Mouse (Mus musculus): ENCODE data around the gene Clic4. TPM values are rescaled to one million over a fixed set of nuclear protein-coding genes. Genes with fewer than 3 reads are reported as not detected.

Clic4 gene
- total RNA-seq, 2 experiments from 2014 or later, result 253 to 258 TPM

DNA sequence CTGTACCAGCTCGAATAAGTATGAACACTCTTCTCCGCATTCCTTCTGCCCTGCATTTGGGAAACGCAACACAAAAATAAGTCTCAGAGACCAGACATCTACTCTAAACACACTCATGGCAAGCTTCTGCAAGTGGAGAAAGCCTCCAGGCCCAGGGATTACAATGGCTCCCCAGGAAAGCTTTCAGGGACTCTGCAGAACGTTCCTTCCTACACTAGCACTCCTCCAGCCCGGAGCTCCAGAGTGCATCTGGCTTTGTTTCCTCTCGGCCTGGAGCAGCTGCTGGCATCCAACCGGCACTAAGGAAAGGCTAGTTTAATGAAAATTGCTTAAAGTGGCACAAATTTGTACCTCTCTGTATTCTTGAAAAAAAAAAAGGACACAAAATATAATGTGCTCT is 14.1 kb downstream of the Clic4 start:
- peak in 1 of 2 experiments; percentile 64 for DNase-seq

DNA sequence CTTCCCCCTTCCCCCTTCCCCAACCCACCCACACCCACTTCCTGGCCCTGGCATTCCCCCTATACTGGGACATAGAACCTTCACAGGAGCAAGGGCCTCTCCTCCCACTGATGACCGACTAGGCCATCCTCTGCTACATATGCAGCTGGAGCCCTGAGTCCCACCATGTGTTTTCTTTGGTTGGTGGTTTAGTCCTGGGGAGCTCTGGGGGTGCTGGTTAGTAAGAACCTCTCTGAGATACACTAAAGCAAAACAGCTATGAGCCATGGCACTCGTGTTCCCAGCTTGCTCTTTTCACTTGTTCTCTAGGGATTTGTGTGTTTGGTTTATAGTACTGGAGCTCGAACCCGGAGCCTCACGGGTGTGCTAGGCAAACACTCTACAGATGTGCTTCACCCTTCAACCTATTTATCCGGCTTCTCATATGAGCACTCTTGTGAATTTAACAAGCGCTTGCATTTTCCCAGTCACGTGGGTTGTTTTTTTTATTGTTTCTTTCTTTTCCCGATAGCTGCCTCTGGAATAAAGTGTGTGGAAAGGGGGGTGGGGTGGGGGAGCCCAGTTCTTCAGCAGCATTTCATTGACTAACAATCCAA is 14.6 kb downstream of the Clic4 start:
- no peak for DNase-seq

DNA sequence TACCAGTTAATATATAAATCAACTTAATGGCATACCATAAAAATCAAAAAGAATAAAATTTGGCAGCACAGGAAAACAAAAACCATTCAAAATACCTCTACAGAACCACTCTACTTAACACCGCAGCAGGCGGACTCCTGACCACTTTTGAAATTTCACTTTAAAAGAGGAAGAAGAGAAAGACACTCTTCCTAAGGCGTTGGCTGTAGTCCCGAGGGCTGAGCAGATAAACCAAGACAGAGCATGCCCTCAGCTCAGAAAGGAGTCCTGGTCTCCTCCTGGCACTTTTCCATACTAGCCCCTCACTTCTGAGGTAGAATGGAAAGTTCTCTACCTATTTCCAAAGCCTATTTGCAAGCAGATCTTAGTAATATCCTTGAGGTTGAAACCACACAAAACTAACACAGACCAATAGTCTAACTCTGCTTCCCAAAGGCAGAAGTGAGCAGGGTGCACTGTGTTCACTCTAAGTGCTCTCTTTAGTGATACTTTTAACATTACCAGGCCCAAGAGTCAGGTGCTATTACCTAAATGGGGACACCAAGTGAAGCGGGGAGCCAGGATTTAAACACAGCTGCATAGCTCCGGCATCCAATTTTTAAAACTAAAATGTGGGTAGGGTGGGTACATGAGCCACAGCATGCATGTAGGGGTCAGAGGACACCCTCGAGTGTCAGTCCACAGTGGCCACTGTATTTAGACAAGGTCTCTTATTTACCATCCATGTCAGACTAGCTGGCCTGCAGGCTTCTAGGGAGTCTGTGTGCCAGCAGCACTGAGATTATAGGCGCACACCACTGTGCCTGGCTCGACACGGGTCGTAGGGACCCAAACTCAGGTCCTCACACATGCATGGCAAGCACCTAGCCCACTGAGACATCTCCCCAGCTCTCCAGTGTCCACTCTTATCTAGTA is 15.8 kb downstream of the Clic4 start:
- no peak for DNase-seq

DNA sequence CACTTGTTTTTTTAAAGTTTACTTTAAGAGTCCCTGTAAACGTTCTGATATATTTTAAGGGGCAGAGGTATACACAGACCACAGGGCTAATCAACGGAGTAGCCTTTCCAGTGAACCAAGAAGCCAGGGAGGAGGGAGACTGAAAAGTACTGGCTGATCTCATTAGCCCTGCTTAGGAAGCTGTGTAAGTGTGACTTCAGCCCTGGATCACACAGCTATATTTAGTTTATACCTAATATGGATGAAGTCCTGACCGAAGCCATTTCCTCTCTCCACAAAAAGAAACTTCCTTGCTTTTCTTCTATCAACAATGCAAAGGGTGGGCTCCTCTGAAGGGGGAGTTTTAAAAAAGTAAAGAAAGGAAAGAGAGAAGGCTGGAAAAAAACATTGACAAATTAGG is 17.8 kb downstream of the Clic4 start:
- peak; percentile 75 to 84 for DNase-seq

DNA sequence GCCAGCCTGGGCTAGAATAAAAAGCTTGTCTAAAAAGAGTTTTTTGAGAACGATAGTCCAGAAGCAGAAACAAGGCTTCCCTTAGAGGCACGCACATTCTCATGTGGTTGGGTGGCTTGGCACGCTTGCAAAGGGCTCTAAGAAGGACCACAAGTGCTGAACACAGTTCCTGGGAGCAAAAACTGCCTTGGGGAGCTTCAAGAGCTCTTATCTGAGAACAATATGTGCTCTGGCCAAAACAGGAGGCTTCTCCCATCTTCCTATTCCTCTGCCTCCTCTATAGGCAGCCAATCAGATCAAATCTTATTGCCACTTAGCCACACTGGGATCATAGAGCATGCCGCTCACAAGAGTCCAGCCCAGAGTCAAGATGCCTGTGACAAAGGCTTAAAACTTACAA is 18.3 kb downstream of the Clic4 start:
- peak; percentile 80 to 83 for DNase-seq

DNA sequence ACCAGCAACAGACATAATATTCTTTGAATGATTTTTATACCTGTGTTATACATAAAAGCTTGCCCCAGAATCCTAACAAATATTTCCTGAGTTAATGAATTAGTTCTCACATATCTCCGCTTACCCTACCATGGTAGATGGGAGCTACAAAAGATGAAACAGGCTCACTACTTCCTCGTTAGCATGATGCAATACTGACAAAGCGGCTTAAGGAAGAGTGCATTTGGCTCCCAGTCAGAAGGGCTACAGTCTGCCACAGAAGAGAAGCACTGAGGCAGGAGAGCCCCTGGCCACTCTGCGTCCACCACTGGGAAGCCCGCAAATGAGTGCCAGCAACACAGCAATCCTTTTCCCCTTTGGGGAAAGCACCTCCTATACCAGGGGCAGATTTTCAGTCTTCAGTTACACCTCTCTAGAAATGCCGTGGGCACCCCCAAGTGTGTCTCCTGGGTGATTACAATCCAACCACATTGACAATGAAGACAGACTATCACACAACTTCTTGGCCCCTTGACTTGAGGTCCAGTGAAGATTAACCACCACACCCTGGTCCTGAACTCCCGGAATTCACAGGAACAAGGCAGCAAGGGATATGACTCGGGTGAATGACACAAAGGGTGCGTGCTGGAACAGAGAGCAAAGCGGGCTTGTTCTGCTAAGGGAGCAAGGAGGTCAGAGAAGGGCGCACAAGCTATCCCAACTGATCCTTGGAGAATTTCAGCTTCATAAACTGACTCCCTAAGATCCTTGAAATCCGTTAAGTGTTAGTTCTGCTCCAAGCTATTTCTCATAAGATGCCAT is 19.2 kb downstream of the Clic4 start:
- no peak for DNase-seq

DNA sequence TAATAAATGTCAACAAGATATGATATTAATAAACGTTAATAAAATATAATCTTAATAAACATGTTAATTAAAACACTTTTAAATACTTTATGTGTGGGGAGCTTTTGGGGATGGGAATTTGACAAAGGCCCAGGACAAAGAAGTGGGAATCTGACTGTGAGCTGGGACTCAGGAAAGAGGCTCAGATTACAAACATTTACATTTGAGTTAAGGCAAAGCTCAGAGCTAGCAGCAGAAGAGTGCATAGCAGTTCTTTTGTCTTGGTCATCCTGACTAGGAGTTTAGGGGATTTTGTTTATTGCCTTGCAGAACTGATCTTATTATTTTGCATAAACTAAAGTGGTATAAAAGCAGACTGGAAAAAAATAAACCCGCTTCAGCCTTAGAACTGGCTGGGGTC is 20.8 kb downstream of the Clic4 start:
- DNase-seq, result no peak

DNA sequence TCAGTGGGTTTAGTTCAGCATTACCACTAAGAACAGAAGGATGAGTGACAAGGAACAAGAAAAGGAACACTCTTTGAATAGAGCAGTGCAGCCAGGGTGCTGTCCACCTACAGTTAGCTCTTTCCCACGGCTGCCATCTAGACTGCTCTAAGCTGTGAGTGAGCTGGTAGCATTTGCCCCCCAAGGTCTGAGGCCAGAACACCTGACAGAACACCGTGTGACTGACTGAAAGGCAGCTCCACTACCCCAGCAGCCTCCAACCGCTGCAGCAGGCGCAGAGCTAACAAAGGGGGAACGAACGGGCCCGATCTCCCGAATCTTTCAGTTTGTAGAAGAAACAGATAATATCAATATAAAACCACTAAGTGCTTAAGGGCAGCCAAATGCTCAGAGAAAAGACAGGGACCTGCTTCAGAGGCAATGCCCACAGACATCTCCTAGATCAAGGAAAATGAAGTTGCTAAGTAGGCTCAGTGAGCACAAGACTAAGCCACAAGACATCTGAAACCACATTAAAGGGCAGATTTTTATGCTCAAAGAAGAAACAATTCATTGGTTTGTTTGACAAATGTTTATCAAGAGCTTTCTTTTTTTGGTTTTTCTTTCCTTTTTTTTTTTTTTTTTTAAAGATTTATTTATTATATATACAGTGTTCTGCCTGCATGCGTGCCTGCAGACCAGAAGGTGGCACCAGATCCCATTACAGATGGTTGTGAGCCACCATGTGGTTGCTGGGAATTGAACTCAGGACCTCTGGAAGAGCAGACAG is 24.2 kb downstream of the Clic4 start:
- DNase-seq, result no peak

DNA sequence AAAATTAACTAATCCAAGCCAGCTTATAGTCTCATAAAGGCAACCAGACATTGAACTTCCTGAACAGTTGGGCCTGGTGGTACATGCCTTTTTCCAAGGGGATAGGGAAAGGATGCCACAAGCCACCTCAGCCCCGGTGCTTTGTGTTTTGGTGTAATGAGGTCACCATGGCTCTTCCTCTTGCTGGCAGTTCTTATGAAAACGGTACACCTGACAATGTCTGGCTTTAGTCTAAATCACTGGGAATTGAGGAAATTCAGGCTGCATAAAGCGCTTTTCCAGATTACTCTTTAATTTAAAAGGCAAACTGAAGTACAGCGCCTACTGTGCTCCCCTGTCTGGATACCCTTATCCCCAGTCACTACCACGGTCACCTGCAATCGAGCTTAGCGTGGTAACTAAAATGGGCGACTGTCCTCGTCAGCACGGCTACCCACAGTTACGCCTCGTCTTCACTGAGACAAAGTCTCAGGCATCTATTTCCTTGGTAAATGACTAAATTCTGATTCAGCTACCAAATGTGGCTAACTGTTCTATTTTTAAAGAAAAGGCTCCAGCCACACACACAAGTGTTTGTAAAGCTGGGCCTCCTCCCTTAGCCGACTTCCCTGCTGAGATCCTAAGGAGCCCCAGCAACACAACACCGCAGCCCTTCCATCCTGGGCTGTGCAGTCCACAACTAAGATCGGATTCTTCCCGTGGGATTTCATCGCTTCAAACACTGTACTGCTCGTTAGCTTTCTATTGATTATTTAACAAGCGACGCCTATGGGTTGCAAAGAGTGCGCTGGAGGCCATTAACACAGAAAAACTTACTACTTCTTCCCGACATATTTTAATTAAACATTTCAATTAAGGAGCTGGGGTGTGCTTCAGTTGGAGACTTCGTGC is 25.5 kb downstream of the Clic4 start:
- no peak for DNase-seq

DNA sequence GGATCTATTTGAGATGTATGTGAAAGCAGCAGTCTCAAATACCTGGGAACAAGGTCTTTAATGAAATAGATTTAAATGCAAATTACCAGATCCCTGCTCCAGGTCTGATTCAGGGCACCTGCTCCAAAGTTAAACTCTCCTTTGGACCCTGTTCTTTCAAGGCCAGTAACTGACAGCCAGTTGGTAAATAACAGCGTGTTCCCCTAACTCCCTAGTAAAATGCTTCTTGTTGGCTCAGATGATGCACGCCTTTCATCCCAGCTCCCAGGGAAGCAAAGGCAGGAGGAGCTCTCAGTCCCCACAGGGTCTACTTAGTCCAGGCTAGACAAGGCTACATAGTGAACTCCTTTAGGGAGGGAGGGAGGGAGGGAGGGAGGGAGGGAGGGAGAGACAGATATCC is 26.2 kb downstream of the Clic4 start:
- no peak for DNase-seq

DNA sequence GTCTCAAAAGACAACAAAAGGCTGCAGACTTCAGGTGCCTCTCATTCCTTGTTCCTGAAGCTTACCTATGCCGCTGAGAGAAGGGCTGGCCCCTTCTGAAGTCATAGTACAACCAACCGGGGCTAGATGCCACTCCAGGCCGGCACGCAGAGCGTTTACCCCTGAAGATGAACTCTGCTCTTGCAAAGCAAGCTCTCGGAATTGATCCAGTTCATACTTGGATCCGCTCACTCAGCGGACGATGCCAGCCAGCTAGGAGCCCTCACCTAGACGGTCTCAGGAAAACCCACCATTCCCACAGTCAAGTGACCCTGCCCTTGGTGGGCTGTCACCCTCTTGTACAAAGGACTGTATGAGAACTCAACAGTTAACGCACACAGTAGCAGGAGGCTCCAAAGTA is 26.8 kb downstream of the Clic4 start:
- DNase-seq, result no peak

DNA sequence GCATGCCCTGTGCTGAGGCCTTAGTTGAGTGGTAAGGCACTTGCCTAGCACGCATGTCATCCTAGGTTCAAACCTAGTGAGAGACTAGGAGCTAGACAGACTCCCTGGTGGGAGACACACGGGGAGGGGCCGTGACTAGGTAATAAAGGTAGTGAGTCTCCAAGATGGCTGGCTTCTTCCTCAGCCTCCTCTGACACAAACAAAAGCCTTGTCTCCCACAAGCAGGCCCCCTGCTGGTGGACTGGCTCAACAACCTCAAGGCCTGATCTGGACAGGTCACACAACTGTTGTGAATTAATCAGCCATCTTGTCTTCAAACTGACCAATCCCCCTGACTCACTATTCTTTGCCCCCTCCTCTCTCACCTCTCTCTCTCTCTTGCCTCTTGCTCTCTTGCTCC is 28.3 kb downstream of the Clic4 start:
- DNase-seq, result no peak

DNA sequence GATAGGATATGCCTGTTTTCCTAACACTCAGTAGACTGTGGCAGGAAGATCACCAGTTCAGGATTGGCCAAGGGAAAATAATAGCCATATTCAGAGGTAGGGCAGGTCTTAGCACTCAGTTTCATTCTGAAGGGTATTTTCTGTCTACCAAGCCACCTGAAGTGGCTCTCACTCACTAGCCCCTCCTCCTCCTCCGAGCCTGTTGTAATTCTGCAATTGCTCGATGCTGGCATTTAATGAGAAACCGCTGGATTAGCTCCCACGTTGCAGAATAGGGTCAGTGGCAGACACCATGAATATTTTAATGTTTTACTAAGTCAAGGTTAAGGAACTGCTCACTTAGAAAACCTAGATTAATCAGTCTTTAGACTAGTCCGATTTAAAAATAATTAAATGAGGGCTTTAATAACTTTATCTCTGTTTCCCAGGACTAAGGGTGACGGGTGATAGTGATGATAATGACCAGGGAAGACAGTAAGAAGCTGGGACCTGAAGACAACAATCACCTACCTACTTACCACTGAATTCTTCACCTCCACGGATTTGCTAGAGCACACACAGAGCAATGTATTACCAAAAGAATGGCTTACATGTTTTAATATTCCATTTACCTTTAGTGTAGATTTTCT is 29.6 kb downstream of the Clic4 start:
- DNase-seq, result no peak

DNA sequence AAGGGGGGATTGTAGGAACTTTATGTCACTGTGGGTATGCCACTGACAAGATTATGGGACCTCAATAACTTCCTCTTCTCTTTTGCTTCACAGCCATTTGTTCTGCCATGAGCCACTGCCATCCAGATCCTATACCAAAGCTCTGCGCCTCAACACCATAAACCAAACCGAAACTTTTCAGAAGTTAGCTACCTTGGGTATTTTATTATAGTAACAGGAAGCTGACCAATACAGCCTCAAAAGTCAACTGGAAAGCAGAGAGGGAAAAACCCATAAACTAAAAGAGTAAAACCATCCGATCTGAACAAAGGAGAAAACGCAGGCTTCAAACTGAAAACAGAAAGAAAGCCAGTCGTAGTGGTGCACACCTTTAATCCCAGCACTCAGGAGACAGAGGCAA is 30.2 kb downstream of the Clic4 start:
- no peak for DNase-seq

DNA sequence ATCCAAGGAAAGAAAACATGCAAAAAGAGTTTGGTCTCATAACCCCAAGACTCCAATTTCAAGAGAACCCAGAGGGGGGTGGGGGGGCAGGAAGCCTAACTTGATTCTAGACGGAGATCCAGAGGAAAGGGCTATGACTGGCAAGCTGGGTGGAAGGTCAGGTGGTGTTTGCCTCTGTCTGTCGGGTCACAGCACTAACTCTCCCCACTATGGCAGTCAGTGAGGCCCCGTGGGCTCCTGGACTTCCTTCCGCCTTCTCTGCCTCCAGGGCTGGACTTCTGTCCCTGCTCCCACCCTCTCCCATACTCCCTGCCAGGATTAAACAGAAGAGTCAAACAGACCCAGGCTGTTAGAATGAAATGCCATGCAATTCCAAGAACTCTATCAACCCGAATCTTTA is 30.9 kb downstream of the Clic4 start:
- DNase-seq, result no peak

DNA sequence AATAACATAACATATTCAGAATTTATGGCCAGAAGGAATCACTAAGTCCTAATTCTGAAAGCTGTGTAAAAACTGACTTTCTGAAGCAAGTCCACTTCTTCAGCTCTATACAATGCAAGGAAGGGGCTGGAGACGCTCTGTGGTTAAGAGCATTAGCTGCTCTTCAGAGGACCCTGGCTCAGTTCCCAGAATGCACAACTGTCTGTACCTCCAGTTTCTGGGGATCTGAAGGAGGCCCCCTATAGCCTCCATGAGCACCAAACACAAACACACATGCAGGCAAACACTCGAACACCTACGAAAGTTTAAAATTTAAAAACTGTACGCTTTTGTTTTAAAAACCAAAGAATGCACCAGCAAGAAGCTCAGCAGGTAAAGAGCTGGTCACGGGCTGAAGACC is 31.5 kb downstream of the Clic4 start:
- no peak for DNase-seq

DNA sequence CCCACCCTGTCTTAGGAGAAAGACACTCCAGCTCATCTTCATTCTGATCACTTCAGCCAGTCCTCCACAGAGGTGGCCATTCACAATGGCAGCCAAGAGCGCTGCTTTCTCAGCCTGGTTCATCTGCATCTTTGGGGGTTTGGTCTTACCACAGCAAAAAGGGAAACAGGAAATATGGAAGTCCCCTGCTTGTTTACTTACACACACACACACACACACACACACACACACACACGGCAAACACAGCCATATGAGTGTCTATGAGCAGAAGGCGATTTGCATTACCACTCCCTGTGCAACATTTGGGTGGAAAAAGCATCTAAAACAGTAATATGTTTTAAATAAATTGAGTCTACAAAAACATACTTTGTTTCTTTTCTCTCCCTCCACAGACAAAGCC is 32.3 kb downstream of the Clic4 start:
- no peak for DNase-seq

DNA sequence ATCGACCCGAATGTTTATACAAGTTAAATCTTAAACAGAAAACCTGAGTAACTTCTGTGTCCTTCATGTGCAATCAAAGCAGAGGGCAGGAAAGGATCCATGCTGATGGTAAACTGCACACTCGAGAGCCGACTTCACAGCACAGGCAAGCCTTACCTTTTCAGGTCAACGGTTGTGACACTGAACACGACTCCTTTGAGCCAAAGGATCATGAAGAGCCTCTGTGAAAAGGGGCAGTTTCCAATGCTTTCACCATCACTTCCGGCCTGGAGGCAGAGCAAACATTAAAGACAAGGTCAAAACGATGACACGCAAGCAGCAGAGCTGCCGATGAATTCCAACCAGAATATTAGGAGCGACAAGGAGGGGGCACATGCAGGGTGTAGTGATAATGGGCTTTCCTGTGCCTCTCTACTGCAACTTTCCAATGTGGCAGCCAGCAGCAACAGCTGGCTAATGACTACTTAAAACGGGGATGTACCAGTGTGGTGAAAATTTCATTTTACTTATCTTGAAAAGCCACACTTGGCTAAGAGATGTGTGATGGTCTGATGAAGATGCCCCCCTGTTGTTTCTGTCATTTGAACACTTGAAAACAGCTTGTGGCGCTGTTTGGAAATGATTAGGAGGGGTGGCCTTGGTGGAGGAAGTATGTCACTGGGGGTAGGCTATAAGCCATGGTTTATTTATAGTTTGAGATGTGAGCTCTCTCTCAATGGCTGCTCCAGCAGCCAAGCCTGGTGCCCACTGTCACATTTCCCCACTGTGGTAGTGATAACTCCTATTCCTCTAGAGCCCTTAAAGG is 33.7 kb downstream of the Clic4 start:
- DNase-seq, result no peak

DNA sequence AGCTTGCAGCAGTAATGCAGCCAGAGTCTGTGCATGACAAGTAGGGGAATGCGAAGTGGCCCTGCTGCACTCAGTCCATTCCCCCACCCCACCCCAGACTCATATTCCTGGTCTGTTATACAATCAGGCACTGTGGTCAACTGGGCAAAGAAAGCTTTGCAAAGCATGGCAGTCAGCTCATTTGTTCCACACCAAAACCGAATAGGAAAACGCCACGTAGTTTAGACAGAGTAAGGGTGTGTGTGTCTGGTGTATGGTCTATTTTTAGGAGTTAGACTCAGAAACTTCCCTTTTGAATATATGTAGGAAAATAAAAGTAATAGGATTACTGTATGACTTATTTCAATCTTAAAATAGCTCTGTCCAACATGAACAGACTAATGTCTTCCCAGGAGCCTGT is 36.0 kb downstream of the Clic4 start:
- no peak for DNase-seq

DNA sequence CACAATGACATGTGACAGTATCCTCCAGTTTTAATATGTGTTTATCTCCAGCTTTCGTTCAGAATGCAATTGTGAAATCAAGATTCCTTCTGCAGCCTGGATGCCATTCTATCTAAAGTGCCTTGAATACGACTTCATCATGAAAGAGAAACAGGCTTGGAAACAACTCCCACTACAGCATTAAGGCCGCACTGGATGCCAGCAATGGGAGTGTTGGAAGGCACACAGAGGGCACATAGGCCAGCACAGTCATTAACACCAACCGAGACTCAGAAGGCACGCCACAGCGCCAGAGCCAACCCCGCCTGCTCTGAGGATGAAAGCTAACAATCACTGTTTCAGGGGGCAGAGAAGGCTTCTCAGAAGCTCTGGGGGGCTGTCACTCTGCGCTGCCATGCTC is 37.1 kb downstream of the Clic4 start:
- peak in 1 of 2 experiments; percentile 54 for DNase-seq
